Mouse (Mus musculus) spleen, postnatal 36 days (tissue): ENCODE results near the gene Btbd16.

Source experiments
- DNase-seq, 2 experiments: peaks; one replicate each; pipeline ENCODE4 v3.0.0; 2022; ENCODE audit warnings: low spot score in 2 of 2, mixed read lengths in 1 of 2

Btbd16 gene

DNA sequence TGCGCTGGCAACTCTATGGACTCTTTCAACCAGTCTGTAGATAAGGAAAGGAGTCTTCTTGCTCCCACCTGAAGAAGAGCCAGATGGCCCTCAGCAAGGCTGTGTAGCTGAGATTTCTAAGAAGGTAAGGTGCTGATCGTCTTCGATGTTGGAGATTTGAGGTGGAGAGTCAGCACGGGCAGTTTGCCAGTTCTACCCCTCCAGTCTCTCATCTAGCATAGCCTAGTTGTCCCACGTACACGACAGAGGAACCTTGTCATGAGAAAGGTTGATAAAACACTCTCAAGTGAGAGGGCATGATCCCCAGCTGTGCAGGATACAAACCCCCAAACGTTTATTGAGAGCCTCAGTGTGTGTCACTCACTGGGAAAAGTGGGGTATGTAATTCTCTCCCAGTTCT lies 90.8 kb downstream of the Btbd16 start:
- DNase-seq: no peak

DNA sequence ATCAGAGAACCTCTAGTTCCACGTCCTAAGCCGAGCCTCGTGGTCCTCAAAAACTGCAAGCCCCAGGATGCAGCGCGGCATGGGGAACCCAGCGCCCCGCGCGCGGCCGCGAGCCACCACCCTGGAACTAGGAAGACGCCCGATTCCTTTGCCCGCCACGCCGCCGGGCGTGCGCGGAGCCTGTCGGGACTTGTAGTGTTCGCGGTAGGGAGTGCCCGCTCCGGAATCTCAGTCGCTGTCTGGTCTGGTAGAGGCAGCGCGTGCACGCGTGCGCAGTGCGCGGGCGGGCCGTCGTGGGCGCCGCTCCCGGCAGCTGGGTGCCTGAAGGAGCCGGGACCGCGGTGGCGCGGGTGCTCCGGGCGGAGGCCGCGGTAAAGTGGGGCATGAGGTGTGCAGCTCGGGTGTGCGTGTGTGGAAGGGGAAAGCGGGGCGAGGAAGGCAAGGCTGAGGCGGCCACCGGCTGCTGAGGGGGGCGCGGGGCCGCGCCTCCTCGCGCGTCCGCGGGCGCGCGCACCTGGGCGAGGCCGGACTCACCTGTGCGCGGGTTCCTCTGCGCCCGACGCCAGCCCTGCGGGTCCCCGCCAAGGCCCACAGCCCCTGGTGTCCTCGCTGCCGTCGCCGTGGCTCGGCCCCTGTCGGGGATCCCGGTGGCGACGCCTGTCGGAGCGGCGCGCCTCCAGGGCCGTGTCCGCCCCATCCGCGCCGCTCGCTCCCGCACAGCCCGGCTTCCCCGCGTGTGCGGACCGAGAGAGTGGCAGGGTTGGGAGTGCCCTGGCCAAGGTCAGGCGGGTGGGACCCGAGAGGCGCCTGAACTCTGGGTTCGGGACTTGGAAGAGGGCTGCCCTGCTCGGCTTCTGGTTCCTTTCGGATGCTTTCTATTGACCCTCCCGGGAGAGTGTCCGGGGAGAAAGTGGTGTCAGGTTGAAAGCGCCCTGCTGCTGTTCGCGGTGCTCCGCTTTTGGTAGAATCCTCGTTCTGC lies 92.0 kb downstream of the Btbd16 start, which contains the start of gene Plekha1:
Gene Plekha1 (plus strand): TSS at position 144 of the 979 bp plus-strand sequence.
- peak; percentile 98 for DNase-seq

DNA sequence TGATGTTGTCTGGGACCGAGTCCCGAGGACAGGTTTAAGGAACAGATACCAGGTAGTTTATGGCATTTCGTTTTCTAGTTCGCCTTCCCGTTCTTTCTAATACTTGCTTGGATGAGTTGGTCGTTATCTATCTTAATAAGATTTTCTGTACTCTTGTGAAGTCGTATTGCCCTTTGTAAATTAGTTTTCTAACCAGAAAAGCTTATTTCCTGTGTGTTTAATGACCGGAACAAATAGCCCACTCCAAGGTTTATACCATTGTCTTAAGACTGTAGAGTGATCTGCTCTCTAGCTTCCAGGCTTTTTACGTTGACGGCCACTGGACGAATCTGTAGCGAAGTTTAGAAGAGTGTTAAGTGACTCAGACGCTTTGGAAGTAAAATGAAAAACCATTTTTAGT lies 92.8 kb downstream of the Btbd16 start:
- DNase-seq: no peak

DNA sequence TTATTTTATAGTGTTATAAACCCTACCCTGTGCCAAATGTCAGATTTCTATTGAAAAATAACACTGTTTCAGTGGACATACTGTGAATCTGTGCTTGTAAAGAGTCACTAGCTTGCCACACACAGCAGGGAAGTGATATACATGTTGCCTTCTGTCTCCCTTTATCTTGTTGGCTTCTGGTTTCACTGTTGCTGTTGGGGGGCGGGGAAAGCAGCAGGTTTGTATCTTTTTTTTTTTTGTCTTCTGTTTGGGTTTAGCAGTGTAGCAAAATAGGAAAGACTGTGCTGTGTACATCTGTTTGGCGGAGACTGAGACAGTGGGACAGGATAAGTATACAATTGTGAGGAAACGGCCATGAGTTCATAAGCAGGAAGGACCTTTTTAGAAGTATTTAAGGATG lies 93.4 kb downstream of the Btbd16 start:
- no peak for DNase-seq
